Mouse (Mus musculus): ENCODE data around the gene Mxi1. TPM values are rescaled to one million over a fixed set of nuclear protein-coding genes. Genes with fewer than 3 reads are reported as not detected.

Mxi1 gene
- total and polyA plus RNA-seq, 3 experiments, result 10.6 to 19.9 (median 18.9) TPM

DNA sequence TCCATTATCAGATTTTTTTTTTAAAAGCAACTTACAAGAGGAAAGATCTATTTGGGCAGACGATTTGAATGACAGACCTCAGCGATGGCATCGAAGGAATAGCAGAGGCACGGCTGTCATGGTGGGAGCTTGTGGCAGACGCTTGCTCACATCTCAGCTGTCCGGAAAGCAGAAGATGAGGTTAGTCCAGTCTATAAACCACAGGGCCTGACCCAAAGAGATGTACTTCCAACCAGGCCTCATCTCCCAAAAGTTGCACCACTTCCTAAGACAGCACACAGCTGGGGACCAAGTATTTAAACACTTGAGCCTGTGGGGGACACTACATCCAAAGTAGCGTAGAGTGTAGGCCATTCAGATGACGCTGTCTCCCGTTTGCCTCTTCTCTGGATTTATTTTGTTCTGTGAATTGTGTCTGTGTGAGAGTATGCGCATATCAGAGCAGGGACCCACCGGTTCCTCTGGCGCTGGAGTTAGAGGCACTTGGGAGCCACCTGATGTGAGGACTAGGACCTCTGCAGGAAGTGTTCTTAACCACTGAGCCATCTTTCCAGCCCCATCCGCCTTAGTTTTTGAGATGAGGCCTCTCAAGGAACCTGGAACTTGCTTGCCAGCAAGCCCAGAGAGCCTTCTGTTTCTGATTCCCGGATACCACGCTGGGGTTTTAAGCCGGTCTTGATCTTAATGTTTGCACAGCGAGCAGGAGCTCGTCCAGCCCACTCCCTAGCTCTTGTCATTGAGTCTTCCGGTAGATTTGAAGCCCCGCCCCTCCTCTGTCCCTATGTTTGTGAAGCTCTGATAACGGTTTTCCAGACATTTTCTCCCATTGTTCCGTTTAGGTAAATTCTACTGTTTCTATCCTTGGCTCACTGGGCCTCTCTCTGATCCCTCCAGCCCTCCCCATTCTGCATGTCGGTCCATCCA, 13.7 kb upstream of the Mxi1 start:
- Histone ChIP-seq H3K9ac (ENCODE audit: insufficient read depth, low read depth) (no peak overlapping the region), H3K4me1 (ENCODE audit: control insufficient read depth in 1 of 2, insufficient read depth in 2 of 2) (no peaks in the 10 kb centered on the region), H3K27me3 (replicated peaks) (no peaks in the 10 kb centered on the region), H3K9me3 (replicated peaks; ENCODE audit: low read length) (no peaks in the 10 kb centered on the region), H3K79me2 (replicated peaks; ENCODE audit: control insufficient read depth, extremely low read depth, insufficient read depth, poor library complexity, severe bottlenecking) (no peaks in the 10 kb centered on the region), H3K27ac (ENCODE audit: insufficient read depth, low read depth) (no peak overlapping the region), H3K4me2 (ENCODE audit: insufficient read depth, low read depth, poor library complexity, severe bottlenecking) (no peak overlapping the region), H3K36me3 (replicated peaks in 1 of 2; ENCODE audit: control insufficient read depth in 1 of 2, insufficient read depth in 1 of 2, low read length in 1 of 2) (no peaks in the 10 kb centered on the region), H3K4me3 (replicated peaks in 1 of 3; ENCODE audit: low read depth in 2 of 3, low read length in 2 of 3, poor library complexity in 1 of 3) (no peak overlapping the region)
- TF ChIP-seq NRF1 (IDR thresholded peaks at IDR 0.05; ENCODE audit: low read depth, low read length) (no peak), RAD21 (IDR thresholded peaks at IDR 0.05; ENCODE audit: low read depth, low read length) (no peak), EP300 (IDR thresholded peaks at IDR 0.05; ENCODE audit: low read length) (no peak), ZC3H11A (IDR thresholded peaks at IDR 0.05; ENCODE audit: low read depth, low read length) (no peak)
- DNase-seq (ENCODE audit: extremely low read depth), result no peak
- dilution Hi-C loops (cut with MboI; ENCODE audit: extremely low pct_ligation_motif_present, extremely low pct_unique_long_range_greater_than_20kb, low sequenced_read_pairs) (no loop called here), in situ Hi-C loops (cut with MboI; ENCODE audit: low pct_ligation_motif_present, low pct_unique_long_range_greater_than_20kb, low sequenced_read_pairs) (no loop called here)

DNA sequence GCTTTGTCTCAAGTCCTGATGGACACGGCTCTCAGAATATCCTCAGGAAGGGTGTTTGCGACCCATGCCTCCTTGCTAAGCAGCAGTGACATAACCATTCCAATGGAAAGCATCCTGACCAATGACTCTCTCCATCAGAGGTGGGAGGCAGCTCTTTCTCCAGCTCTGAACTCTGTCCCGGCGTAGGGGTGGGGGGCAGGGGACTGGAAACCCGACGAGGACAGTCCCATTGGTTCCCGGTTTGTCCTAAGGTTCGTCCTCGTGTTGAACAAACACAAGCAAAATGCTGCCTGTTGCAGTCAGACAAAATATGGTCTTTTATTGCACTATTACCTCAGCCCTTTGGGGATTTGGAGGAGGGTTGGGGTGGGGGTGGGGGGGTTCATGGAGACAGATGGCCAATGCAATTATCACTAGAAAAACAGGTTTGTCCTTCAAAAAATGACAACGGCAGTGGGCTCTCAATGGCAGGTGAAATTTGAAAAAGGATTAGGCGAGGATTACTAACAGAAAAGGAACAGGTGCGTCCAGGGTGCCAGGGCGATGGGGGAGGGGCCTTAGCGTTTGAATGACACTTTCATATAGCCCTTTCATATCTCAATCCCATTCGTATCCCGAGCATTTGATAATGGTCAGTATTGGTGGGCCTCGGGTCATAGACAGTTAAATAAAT, 11.0 kb upstream of the Mxi1 start:
- no peak for DNase-seq (ENCODE audit: extremely low read depth)
- in situ Hi-C loops (cut with MboI; ENCODE audit: low pct_ligation_motif_present, low pct_unique_long_range_greater_than_20kb, low sequenced_read_pairs), result no loop called here
- H3K4me2 ChIP-seq (ENCODE audit: insufficient read depth, low read depth, poor library complexity, severe bottlenecking), result no peak overlapping the region
- no peaks in the 10 kb centered on the region for H3K9me3 ChIP-seq (replicated peaks; ENCODE audit: low read length)
- no peak overlapping the region for H3K9ac ChIP-seq (ENCODE audit: insufficient read depth, low read depth)
- H3K4me1 ChIP-seq (ENCODE audit: control insufficient read depth in 1 of 2, insufficient read depth in 2 of 2), result no peaks in the 10 kb centered on the region
- H3K27me3 ChIP-seq (replicated peaks), result no peaks in the 10 kb centered on the region
- no peak for TF ChIP-seq MYC (IDR thresholded peaks at IDR 0.05; ENCODE audit: low read depth, low read length)
- TF ChIP-seq ZNF384 (IDR thresholded peaks at IDR 0.05; ENCODE audit: low read depth, low read length), result no peak
- TF ChIP-seq MEF2A (IDR thresholded peaks at IDR 0.05; ENCODE audit: borderline replicate concordance, low read depth, low read length), result no peak
- TF ChIP-seq SMC3 (IDR thresholded peaks at IDR 0.05; ENCODE audit: low read depth, low read length), result no peak
- TF ChIP-seq POLR2AphosphoS2 (IDR thresholded peaks at IDR 0.05; ENCODE audit: low read depth, low read length), result no peak
- no peak for TF ChIP-seq IRF4 (IDR thresholded peaks at IDR 0.05; ENCODE audit: low read depth, low read length)
- no peak for TF ChIP-seq USF2 (conservative IDR thresholded peaks at IDR 0.05; ENCODE audit: low read depth, low read length)
- no peak for TF ChIP-seq JUND (conservative IDR thresholded peaks at IDR 0.05; ENCODE audit: low read depth, low read length)
- no peak for TF ChIP-seq PAX5 (IDR thresholded peaks at IDR 0.05; ENCODE audit: low read length)
- TF ChIP-seq ETS1 (conservative IDR thresholded peaks at IDR 0.05; ENCODE audit: low read depth, low read length), result no peak
- TF ChIP-seq E2F4 (IDR thresholded peaks at IDR 0.05; ENCODE audit: insufficient replicate concordance, low read depth, low read length), result no peak
- TF ChIP-seq MAFK (IDR thresholded peaks at IDR 0.05; ENCODE audit: insufficient replicate concordance, low read length), result no peak
- TF ChIP-seq RAD21 (IDR thresholded peaks at IDR 0.05; ENCODE audit: low read depth, low read length), result no peak
- no peak for TF ChIP-seq MAX (IDR thresholded peaks at IDR 0.05; ENCODE audit: low read length)
- no peak for TF ChIP-seq BHLHE40 (IDR thresholded peaks at IDR 0.05; ENCODE audit: low read depth, low read length)
- no peak for TF ChIP-seq GABPA (IDR thresholded peaks at IDR 0.05; ENCODE audit: insufficient replicate concordance, low read depth, low read length)
- no peak for TF ChIP-seq JUN (IDR thresholded peaks at IDR 0.05; ENCODE audit: insufficient read depth, low read depth, low read length)
- TF ChIP-seq MAZ (IDR thresholded peaks at IDR 0.05; ENCODE audit: low read depth, low read length), result no peak
- no peak for TF ChIP-seq ELF1 (IDR thresholded peaks at IDR 0.05; ENCODE audit: low read depth, low read length)
- H3K27ac ChIP-seq (ENCODE audit: insufficient read depth, low read depth), result no peak overlapping the region
- no peaks in the 10 kb centered on the region for H3K36me3 ChIP-seq (replicated peaks in 1 of 2; ENCODE audit: control insufficient read depth in 1 of 2, insufficient read depth in 1 of 2, low read length in 1 of 2)
- H3K79me2 ChIP-seq (replicated peaks; ENCODE audit: control insufficient read depth, extremely low read depth, insufficient read depth, poor library complexity, severe bottlenecking), result no peaks in the 10 kb centered on the region
- no peak overlapping the region for H3K4me3 ChIP-seq (replicated peaks in 1 of 3; ENCODE audit: low read depth in 2 of 3, low read length in 2 of 3, poor library complexity in 1 of 3)
- dilution Hi-C loops (cut with MboI; ENCODE audit: extremely low pct_ligation_motif_present, extremely low pct_unique_long_range_greater_than_20kb, low sequenced_read_pairs), result no loop called here

Data from CH12.LX (cell line).